Mouse (Mus musculus) spleen, adult 2 months (tissue): ENCODE measurements around the gene Hoxb8. TPM values are rescaled to one million over a fixed set of nuclear protein-coding genes. Genes with fewer than 3 reads are reported as not detected.

Experiments used
- DNase-seq, 2 experiments: peaks; one replicate each; pipeline versions ENCODE4 v3.0.0 to v3.0.0-alpha.2; 2012 to 2021; ENCODE audit warnings: low spot score in 2 of 2, low read depth in 1 of 2
- H3K27ac ChIP-seq: fragments of 200-500 bp; 2 replicates; pipeline ENCODE4 v1.5.1; 2012; ENCODE audit warnings: low read length, inconsistent platforms; ENCODE audit not compliant: insufficient read depth
- H3K27me3 ChIP-seq: fragments of 200-500 bp; 2 replicates; pipeline ENCODE4 v1.6.1; 2012; ENCODE audit warnings: mild to moderate bottlenecking, moderate library complexity, low read length, inconsistent platforms; ENCODE audit not compliant: control insufficient read depth, insufficient read depth
- H3K36me3 ChIP-seq: fragments of 200-500 bp; 2 replicates; pipeline ENCODE4 v1.6.1; 2012; ENCODE audit warnings: mild to moderate bottlenecking, low read length, inconsistent platforms; ENCODE audit not compliant: control insufficient read depth, insufficient read depth
- H3K4me1 ChIP-seq: fragments of 200-500 bp; 2 replicates; pipeline ENCODE4 v1.6.1; 2011; ENCODE audit warnings: inconsistent platforms; ENCODE audit not compliant: control insufficient read depth, insufficient read depth, insufficient read length
- H3K4me3 ChIP-seq: fragments of 200-500 bp; 2 replicates; pipeline ENCODE4 v1.5.1; 2011; ENCODE audit warnings: mild to moderate bottlenecking, inconsistent platforms; ENCODE audit not compliant: insufficient read depth, insufficient read length; ENCODE audit errors: extremely low read depth
- CTCF ChIP-seq: fragments of 200-500 bp; IDR thresholded peaks from 2 replicates; pipeline ENCODE4 v1.5.1; 2011; ENCODE audit warnings: mild to moderate bottlenecking, inconsistent platforms; ENCODE audit not compliant: insufficient read depth, insufficient read length, insufficient replicate concordance; ENCODE audit errors: extremely low read depth
- POLR2A ChIP-seq: fragments of 200-500 bp; IDR thresholded peaks from 2 replicates; pipeline ENCODE4 v1.6.1; 2011; ENCODE audit warnings: low read depth, low read length, inconsistent platforms
- WGBS: fragments of 180-500 bp; shearing (Covaris S2); methylation state at CpG from one replicate; pipeline ENCODE4 v1.1.7; 2018; 5-methylcytosine and 5-hydroxymethylcytosine counted together
- polyA plus RNA-seq: library from polyadenylated mRNA; depleted of rRNA; stranded (reverse); fragments of >200 nt; gene quantifications from 2 replicates; pipeline ENCODE4 v1.2.3, GENCODE M21; 2012

Gene Hoxb8
- polyA plus RNA-seq, 1 experiment: 0.37 TPM

GRCm38 (mm10) chr11:96260310-96260970, 21.3 kb upstream of the Hoxb8 start:
- H3K4me3 ChIP-seq: no peak overlapping the region
- H3K27me3 ChIP-seq: peaks cover 12% of the 10 kb centered on the region
- DNase-seq: no peak
- WGBS: 36% methylated on average over 23 of the region's 23 CpGs
- no peaks in the 10 kb centered on the region for H3K4me1 ChIP-seq
- H3K27ac ChIP-seq: no peak overlapping the region
- no peaks in the 10 kb centered on the region for H3K36me3 ChIP-seq
- TF ChIP-seq POLR2A (no peak), CTCF (no peak)

- TF ChIP-seq CTCF: peak; percentile 59; the same call in 1 of the 2 replicates
- TF ChIP-seq POLR2A: no peak
- no peak overlapping the region for H3K4me3 ChIP-seq
- WGBS: 9% methylated on average over 24 of the region's 24 CpGs
- DNase-seq: peak in 1 of 2 experiments; percentile 29
- no peaks in the 10 kb centered on the region for H3K36me3 ChIP-seq
- H3K27me3 ChIP-seq: peaks cover 6% of the 10 kb centered on the region
- no peaks in the 10 kb centered on the region for H3K4me1 ChIP-seq
- no peak overlapping the region for H3K27ac ChIP-seq
Measured at GRCm38 (mm10) chr11:96261323-96261890, 20.3 kb upstream of the Hoxb8 start.

- no peak for DNase-seq
- H3K4me3 ChIP-seq: no peak overlapping the region
- TF ChIP-seq POLR2A (no peak), CTCF (no peak)
- H3K36me3 ChIP-seq: no peaks in the 10 kb centered on the region
- WGBS: 62% methylated on average over 6 of the region's 6 CpGs
- H3K27me3 ChIP-seq: peaks cover 8% of the 10 kb centered on the region
- no peak overlapping the region for H3K27ac ChIP-seq
- H3K4me1 ChIP-seq: no peaks in the 10 kb centered on the region
Measured at GRCm38 (mm10) chr11:96262262-96262830, 19.4 kb upstream of the Hoxb8 start.

DNA sequence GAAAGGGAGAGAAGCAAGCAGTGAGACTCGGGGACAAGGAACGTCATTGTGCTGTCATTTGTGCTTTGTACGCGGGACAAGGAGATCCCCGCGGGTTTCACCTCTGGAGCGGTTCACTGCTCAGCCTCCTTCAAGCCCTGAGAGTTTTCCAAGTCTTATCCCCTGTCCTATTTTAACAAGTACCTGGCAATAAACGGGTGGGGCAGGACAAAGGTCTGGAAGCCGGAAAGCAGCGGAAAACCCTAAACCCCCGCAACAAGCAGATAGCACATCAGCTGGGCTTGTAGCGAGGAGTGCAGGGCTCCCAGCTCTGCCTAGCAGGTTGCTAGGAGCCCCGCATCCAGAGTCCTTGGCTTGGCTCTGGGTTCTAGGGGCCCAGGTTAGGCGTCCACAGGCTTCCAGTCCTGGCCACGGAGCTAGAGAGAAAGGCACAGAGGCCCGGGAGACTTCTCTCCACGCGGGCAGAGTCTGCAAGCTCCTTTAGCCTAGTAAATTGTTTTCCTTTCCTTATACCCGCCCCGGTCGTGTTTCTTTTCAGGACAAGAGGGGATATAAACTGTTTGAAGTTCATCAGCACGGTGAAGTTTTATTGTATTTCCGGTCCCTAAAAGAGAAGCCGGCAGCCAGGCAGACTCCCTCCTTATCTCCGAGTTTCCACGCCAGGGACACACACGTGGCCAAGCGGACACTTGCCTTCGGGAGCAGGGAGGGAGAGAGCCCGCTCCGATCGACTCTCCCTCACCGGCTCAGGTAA, 17.9 kb upstream of the Hoxb8 start:
- Histone ChIP-seq H3K27ac (no peak overlapping the region), H3K27me3 (peaks cover 14% of the 10 kb centered on the region), H3K4me1 (no peaks in the 10 kb centered on the region), H3K4me3 (no peak overlapping the region), H3K36me3 (no peaks in the 10 kb centered on the region)
- TF ChIP-seq CTCF (no peak), POLR2A (no peak)
- WGBS: 34% methylated on average over 33 of the region's 33 CpGs
- DNase-seq: no peak

DNA sequence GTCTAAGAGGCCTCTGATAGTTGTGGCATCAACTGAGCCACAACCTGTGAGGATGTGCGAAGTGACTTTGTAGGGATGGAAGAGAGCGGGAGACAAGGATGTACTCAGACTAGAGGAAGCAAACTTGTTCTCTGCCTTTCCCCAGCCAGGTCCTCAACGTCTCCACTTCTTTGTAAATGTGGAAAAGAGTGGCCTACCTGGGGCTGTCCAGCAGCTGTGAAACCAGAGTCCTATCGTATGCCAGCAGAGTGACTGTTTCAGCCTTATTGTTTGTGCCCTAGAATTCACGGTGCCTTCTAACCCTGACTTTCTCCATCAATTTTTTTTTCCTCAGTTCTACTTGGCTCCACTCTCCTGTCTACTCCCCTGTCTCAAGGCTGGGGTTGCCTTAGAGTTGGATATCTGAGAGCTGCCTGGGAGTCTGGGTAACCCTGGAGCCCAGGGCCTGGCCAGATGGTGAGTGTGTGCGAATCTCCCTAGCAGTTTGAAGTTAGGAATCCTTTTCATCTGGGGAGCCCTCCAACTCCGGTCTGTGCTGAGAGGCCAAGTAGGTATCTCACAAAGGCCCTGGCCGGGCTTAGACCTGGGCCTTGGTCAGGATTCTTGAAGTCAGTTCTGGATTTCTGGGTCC, 17.2 kb upstream of the Hoxb8 start:
- TF ChIP-seq CTCF (no peak), POLR2A (no peak)
- DNase-seq: no peak
- Histone ChIP-seq H3K4me1 (no peaks in the 10 kb centered on the region), H3K27me3 (peaks cover 14% of the 10 kb centered on the region), H3K4me3 (no peak overlapping the region), H3K27ac (no peak overlapping the region), H3K36me3 (no peaks in the 10 kb centered on the region)
- 74% methylated on average over 8 of the region's 8 CpGs for WGBS

DNA sequence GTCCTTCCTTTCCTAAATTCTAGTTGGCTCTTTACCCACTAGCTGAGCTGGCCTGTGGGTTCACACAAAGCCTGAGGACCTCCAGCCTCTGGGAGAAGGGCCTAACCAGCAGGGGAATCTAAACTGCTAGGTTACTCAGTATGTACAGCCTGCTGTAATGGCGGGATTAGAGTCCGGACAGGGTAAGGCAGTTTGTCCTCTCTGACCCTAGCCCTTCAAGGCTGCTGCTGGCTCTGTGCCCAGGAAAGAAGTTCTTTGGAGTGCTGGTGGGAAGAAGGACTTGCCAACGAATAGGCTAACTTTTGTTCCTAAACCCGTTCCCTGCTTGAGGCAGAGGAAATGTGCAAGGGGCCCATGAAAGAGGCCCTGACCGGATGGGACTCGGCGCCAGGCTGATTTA, 15.8 kb upstream of the Hoxb8 start:
- Histone ChIP-seq H3K4me3 (no peak overlapping the region), H3K27me3 (peaks cover 24% of the 10 kb centered on the region), H3K27ac (no peak overlapping the region), H3K4me1 (no peaks in the 10 kb centered on the region; the same call in none of the 2 replicates), H3K36me3 (no peaks in the 10 kb centered on the region)
- TF ChIP-seq POLR2A (no peak), CTCF (no peak)
- WGBS: 42% methylated on average over 7 of the region's 7 CpGs
- DNase-seq: no peak
